Mouse (Mus musculus): Measurements from ENCODE around the gene E2f8.
A peak's percentile ranks its signal among the peaks of the same experiment; 100 is the strongest.

E2f8 gene

GRCm38 (mm10) chr7:48891029-48891428 is 9.6 kb upstream of the E2f8 start:
- DNase-seq (ENCODE audit: low read depth, low spot score): no peak

DNA sequence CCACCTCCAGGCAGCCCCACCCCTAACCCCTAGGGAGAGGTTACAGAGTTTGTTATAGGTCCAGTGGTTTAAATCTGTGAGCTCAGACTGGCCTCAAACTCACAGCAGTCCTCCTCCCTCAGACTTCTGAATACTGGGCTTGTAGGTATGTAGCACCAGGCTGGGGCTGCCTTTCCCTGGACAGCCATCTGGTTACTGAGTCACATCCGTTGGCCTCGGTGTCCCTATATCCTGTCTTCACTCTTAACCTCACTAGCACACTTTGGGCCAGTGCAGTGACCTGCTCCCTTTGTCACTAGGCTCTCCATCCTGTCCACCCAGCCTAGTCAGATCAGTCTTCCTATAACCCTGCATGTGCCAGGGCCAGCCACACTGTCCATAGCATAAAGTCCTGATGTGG is 7.4 kb upstream of the E2f8 start:
- DNase-seq (ENCODE audit: low read depth, low spot score): peak; percentile 19

DNA sequence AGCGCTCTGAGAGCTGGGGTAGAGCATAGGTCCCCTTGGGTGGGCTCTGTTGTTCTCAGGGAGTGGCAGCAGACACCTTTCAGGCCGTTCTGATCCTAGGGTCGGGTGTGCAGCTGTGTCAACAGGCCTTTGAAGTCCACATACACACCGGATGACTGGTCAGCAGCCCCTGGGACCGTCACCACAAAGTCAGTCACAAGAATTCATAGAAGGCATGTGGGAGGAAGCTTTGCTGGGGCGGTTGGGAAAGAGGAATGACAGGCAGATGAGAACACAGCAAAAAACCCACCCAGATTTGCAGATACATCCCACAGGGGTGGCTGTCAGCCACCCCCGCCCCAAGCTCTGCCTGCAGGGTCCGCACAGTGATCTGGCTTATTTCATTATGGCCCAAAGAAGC is 6.6 kb upstream of the E2f8 start:
- DNase-seq (ENCODE audit: low read depth, low spot score): no peak

GRCm38 (mm10) chr7:48884266-48884611 is 2.8 kb upstream of the E2f8 start:
- DNase-seq (ENCODE audit: low read depth, low spot score): no peak

DNA sequence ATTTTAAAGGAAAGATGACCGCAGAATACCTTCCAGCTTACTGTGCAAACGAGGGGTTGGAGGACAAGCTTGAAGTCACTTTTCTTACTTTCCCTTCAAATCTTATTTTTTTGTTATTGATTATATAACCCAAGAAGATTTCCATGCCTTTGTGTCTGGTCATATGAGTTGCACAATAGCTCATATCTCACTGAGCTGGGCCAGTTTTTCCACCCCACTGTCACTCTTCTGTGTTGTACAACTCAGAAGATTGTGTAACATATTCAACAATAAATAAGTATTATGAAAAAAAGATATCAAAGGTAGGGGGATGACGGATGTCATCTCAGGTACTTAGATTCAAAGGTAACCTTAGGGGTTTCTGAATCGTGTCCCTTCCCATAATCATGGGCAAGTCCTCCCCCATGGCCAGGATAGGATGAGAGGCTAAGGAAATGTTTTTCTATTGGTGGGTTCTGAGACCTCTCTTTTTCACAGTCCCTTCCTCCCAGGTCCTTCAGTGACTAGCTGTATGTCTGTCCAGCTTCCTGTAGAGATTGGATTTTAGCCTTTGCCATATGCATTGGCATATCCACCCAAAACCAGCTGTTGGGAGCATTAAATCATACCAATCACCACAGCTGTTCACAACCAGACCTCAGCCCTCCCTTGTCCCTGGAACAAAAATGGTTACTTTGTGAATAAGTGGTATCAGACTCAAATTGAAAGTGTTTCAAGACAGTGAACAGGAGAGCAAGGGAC is 2.3 kb upstream of the E2f8 start:
- DNase-seq (ENCODE audit: low read depth, low spot score): peak; percentile 19

GRCm38 (mm10) chr7:48881971-48882609 is 694 bp upstream of the E2f8 start:
- DNase-seq (ENCODE audit: low read depth, low spot score): no peak

DNA sequence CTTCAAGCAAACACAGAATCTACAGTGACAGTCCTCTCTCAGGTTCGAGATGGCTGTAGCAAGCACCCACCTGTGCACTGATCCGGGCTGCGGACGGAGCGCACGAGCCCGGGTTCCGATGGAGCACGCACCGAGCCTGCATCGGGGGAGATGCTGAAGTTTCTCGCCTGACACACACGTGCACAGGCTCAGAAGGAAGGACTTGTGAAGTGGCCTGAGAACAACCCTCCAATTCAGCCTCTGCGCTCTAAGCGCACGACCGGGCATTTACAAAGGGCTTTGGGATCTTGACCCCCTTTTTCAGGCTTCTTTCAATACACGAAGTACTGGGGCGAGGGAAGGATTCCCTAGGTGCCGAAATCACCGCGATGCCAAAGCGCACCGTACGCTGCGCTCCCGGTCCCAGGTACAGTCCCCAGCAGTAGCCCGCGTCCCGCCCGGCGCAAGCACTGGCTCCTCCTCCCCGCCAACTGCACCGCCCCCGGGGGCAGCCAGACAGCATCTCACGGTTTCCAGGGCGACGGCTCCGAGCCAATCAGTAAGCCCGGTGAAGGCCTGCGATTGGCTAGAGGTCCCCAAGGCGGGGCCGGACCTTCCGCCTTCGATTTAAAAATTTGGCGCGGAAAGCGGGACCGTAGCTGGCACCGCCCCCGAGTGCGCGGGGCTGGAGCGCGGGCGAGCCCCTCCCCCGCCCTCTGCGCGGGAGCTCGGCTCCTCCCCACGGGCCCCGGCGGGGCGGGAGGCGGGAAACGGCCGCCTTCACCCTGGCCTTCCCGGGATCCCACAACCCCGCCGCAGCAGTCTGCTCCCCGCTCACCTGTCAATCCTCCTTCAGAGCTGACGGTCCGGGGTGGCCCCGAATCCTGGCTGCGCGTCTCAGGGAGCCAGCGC is 560 bp downstream of the E2f8 start:
- peak; percentile 95 for DNase-seq (ENCODE audit: low read depth, low spot score)

DNA sequence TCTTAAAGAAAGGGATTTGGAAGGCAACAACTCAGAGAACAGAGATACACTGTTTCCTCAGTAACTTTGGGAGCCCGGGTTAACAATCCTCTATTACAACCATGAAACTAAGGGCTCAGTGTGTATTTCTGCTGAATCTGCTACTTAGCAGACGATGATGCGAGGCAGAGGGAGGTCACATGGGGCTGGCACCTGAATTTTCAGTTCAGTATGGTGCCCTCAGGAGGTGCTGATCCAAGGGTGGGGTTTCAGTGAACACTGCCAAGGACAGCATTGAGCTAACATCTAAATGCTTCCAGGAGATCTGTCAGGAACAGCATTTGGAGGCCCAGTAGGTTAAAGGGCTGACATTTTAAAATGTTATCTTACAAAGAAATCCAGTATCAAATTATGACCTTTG is 1.8 kb downstream of the E2f8 start:
- peak; percentile 29 for DNase-seq (ENCODE audit: low read depth, low spot score)

DNA sequence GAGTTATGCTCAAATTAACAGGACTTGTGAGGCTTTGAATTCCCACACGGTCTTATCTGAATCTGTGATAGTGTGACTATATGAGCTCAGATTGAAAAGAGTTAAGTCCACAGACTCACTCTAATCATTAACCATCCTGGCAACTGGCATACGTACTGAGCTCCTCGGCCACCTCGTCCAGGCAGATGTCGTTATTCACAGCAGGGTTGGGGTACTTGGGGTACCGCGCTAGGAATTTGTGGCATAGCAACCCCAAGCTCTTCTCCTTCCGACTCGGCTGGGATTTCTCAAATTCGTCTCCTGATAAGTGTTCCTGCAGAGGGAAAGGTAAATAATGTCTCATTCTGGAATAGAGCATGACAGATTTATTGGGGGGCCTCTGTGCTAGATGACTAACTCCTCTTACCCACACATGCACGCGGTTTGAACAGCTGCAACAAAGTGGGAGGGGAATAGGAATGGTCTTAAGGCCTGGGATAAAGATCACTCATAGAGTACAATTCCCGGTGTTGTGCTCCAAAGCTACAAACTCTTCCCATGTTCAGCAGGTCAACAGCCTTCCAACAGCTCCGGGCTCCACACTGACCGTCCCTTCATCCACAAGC is 3.5 kb downstream of the E2f8 start:
- DNase-seq (ENCODE audit: low read depth, low spot score): no peak

DNA sequence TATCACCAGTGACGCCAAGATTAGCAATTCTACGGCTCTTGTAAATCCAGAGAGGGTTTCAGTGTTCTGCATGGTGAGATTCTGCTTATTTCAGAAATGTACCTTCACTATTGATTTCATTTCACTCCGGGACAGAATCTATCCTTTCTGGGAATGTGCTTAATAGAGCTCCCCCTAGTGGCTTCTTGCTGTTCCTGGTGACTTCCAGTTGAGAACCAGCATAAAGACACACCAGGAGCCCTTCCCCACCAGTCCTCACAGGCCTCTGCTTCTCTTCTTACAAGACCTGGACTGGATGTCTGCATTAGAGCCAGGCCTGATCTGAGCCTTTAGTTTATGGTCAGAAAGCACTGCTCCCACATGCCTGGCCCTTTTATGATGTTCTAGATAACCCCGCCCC is 4.9 kb downstream of the E2f8 start:
- peak; percentile 74 for DNase-seq (ENCODE audit: low read depth, low spot score)

- no peak for DNase-seq (ENCODE audit: low read depth, low spot score)
Measured at GRCm38 (mm10) chr7:48875096-48875495, 6.3 kb downstream of the E2f8 start.

DNA sequence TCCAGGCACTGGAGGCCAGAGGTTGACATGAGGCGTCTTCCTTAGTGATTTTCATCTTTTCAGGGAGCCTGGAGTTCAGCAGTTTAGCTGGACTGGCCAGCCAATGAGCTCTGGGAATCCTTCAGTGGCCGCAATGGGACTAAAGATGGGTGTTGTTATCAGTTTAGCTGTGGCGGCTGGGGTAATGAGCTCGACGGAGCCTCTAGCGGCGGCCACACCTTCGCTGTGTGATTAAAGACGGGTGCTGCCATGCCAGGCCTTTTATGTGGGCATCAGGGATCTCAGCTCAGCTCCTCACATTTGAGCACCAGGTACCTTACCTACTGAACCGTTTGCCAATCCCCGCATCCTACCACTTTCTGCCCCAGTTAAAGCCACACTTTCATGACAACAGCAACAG is 10.1 kb downstream of the E2f8 start:
- DNase-seq (ENCODE audit: low read depth, low spot score): no peak

GRCm38 (mm10) chr7:48870579-48871180 is 10.7 kb downstream of the E2f8 start:
- DNase-seq (ENCODE audit: low read depth, low spot score): no peak

DNA sequence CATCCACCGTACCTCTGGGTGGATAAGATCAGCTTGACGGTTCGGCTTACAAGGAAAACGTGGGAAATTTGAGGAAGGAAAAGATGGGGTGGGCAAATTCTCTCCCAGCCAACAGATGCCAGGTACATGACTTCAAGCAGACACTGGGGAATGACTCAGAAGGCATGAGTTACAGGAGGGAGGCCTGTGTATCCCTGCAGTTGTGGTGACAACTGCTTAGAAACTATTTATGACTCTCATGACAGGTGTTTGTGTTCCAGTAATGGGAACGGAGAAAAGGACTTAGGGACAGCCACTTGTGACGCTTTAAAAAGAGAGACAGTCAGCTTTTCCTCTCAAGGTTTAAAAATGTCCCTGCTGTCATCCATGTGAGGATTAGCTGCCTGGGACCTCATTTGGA is 11.3 kb downstream of the E2f8 start:
- no peak for DNase-seq (ENCODE audit: low read depth, low spot score)

DNA sequence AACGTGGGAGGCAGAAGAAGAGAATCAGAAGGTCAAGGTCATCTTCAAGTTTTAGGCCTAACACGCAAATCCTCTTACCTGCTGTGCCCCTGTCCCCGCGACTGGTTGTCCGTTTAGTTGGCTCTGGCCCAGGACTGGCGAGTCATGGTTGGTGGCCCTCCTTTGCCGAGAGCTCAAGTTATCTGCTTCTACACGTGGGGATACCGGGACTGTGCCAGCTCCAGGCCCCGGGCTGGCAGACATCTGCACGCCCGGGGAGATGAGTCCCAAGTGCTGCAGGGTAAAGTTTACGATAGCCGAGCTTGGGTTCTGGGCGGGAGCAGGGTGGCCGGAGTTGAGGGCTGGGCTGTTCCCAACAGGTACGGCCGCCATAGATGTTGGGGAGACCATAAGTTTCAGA is 13.8 kb downstream of the E2f8 start:
- DNase-seq (ENCODE audit: low read depth, low spot score): no peak

DNA sequence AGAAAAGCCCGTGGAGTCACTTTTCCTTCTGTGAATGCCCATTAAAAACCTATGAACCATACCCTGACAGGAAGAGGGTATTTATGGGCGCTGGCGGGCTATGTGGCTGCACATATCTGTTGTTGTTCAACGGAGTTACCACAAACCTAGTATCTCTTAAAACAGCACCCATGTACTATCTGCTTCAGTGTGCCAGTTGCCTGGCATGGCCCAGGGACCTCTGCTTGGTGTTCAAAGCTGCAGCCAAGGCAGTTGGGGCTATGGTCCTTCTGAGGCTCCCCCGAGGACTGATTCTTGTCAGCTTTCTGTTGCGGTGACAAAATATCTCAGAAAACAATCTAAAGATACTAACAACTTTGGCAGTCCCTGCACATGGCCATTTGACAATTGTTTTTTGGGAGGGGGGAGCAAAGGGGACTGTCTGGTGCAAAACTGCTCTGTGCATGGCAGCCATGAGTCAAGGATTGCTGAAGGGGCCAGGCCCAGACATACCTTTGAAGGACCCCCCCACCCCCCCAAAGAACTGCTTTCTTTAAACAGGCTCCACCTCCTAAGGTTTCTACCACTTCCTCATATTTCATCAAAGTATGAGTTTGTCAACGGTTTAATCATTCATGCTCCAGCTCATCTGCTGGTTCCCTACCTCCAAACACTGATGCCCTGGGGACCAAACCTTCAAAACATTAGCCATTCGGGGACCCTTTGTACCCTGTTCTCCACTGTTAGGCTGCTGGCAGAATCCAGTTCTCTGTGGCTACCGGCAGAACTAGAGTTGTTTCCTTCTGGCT is 16.5 kb downstream of the E2f8 start:
- no peak for DNase-seq (ENCODE audit: low read depth, low spot score)

GRCm38 (mm10) chr7:48864199-48864598 is 17.2 kb downstream of the E2f8 start:
- no peak for DNase-seq (ENCODE audit: low read depth, low spot score)

- no peak for DNase-seq (ENCODE audit: low read depth, low spot score)
Measured at GRCm38 (mm10) chr7:48861796-48862195, 19.6 kb downstream of the E2f8 start.

DNA sequence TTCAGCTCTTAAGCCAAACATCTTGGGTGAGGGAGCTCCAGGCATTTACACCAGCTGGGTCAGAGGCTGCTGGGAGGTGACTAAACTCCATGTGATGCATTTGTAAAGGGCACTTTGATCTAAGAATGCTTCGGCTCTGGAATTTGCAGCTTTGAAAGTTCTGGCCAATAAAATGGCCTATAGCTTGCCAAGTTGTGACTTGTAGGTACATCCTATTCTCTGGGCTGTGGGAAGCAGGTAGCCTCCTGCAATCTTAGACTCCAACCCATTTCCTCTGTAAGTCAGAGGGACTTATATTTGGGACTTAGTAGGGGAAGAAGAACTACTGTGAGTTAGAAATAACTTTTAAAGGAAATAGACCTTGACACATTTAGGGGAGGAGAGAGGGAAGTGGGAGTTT is 20.4 kb downstream of the E2f8 start:
- no peak for DNase-seq (ENCODE audit: low read depth, low spot score)

DNA sequence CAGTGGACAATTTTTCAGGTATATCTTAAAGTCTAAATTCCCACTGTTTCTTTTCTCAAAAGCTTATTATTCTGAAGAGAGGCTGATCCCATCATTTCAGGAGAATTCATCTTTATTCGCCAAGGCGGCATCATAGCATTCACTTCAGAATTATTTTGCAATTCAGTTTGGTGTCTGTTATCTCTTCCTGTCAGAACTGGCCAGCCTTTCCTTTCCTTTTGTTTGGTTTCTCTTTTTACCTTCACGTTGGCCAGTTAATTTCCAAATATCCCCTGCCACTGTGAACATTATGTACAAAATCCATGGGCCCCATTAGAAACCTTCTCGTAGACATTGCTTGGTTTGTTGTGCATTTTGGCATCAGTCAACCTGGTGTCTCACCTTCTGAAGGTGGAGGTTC is 22.0 kb downstream of the E2f8 start:
- no peak for DNase-seq (ENCODE audit: low read depth, low spot score)

DNA sequence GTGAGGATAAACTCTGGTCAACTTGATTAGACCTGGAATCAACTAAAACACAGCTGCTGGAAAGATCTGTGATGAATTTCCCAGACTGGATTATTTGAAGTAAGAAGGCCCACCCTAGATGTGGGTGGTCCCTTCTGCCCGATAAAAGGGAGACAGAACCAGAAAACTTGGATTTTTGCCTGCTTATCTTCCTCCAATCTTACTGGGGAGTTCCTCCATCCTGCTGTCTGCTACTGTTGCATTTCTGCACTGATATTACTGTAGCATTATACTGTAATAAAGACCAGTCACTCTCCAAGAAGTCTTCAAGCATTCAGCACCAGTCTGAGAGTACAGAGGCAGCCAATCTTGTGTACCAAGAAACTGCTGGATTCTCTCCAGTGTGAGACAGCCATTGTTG is 23.1 kb downstream of the E2f8 start:
- no peak for DNase-seq (ENCODE audit: low read depth, low spot score)
